Mouse (Mus musculus) lung, embryonic 16.5 days (tissue): ENCODE results near the gene Tbc1d2b. TPM values are rescaled to one million over a fixed set of nuclear protein-coding genes. Genes with fewer than 3 reads are reported as not detected.

Experiments
- ATAC-seq: fragments of 200-750 bp; cut with Nextera tagmentation; 2 replicates; pipeline ENCODE4 v1.8.0; 2017; ENCODE audit warnings: low read depth, mild to moderate bottlenecking, moderate library complexity
- H3K27ac ChIP-seq: fragments of 300-500 bp; sonication (generic); 2 replicates; pipeline ENCODE4 v1.5.1; 2014; ENCODE audit warnings: mild to moderate bottlenecking, control low read depth, low read length
- H3K27me3 ChIP-seq: fragments of 300-500 bp; sonication (generic); 2 replicates; pipeline ENCODE4 v1.6.1; 2014; ENCODE audit warnings: low read depth, low read length, mixed read lengths; ENCODE audit not compliant: control insufficient read depth, insufficient read depth
- H3K36me3 ChIP-seq: fragments of 300-500 bp; sonication (generic); 2 replicates; pipeline ENCODE4 v1.6.1; 2014; ENCODE audit warnings: low read length; ENCODE audit not compliant: control insufficient read depth, insufficient read depth
- H3K4me1 ChIP-seq: fragments of 300-500 bp; sonication (generic); replicated peaks from 2 replicates; pipeline ENCODE4 v1.6.1; 2014; ENCODE audit warnings: low read length, mixed read lengths; ENCODE audit not compliant: control insufficient read depth, insufficient read depth
- H3K4me2 ChIP-seq: fragments of 300-500 bp; sonication (generic); 2 replicates; pipeline ENCODE4 v1.6.1; 2014; ENCODE audit warnings: low read depth, low read length, control low read depth
- H3K4me3 ChIP-seq: fragments of 300-500 bp; sonication (generic); 2 replicates; pipeline ENCODE4 v1.5.1; 2014; ENCODE audit warnings: mild to moderate bottlenecking, low read length, control low read depth
- H3K9ac ChIP-seq: fragments of 300-500 bp; sonication (generic); 2 replicates; pipeline ENCODE4 v1.6.1; 2014; ENCODE audit warnings: low read length, control low read depth
- H3K9me3 ChIP-seq: fragments of 300-500 bp; sonication (generic); 2 replicates; pipeline ENCODE4 v1.6.1; 2016; ENCODE audit warnings: low read length; ENCODE audit not compliant: control insufficient read depth
- WGBS: fragments of 180-500 bp; shearing (Covaris S2); extraction: QIAGEN DNeasy Blood & Tissue Kit; methylation state at CpG from one replicate; pipeline ENCODE4 v1.1.7; 2014; 5-methylcytosine and 5-hydroxymethylcytosine counted together
- polyA plus RNA-seq: library from polyadenylated mRNA; unstranded; fragments of >200 nt; fragmentation: Nextera tagmentation; extraction: Ambion mirVana; gene quantifications from 2 replicates; pipeline ENCODE4 v1.2.1, GENCODE M21; 2015

Tbc1d2b gene
- polyA plus RNA-seq, 1 experiment from 2014 or later, result 20.9 TPM

DNA sequence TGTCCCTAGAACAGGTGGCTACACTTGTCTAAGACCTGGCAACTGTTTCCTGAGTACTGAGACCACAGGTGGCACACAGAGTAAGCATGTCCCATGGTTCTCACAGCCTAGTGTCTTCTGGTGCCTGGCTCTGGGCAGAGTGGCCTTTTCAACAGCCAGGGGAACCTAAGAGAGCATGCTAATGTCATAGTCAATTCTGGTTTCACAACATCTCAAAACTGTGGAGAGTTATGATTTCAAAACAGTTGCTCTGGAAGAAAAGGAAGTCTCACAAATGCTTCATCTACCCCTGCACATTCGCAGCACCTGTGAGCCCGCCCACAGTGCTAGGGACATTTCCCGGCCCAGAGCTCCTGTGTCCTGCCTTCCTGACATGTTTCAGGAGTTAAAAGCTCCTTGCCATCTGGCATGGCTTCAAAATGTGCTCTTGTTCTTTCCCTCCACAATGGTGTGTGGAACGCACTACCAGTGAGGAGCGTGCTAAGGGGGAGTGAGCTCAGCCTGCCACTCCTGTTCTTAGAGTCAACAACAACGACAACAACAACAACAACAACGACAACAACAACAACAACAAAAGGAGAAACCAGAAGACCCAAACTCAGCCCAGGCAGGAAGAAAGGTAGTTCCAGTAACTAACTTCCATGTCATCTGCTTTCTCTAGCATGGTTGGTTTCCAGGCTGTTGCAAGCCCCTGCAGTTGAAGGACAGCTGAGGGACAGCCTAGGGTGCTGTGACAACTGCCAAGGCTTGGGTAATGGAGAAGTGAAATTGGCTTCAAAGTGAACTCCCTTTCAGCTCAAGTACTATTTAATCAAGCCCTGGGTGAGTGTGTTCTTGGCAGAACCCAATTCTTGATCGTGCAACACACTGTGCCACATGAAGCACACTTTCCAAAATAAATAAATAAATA, 37.6 kb downstream of the Tbc1d2b start:
- Histone ChIP-seq H3K9ac (no peak overlapping the region), H3K4me2 (no peak overlapping the region), H3K9me3 (no peaks in the 10 kb centered on the region), H3K4me3 (no peak overlapping the region), H3K36me3 (no peaks in the 10 kb centered on the region), H3K27ac (no peak overlapping the region), H3K27me3 (no peaks in the 10 kb centered on the region), H3K4me1 (peaks cover 5% of the 10 kb centered on the region)
- no peak for ATAC-seq
- WGBS, result 77% methylated on average over 8 of the region's 8 CpGs

DNA sequence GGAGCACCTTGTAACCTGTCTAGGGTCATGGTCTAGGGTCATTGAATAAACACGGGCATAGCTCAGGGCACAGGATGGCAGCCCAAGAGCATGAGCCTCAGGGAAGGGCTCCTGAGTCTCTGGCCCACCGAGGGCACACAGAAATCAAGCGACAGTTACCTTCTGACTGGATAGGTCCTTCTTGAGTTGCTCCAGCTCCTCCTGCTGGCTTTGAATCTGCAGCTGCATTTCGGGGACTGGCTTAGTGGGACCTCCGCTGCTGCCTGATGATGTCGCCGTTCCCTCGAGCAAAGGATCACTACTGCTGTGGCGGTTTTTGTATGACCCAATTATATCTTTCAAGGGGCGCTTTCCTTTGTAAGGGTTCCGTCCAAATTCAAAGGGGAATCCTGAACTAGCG, 43.4 kb downstream of the Tbc1d2b start:
- no peak; the same call in 1 of the 2 replicates for ATAC-seq
- H3K36me3 ChIP-seq, result peaks cover 27% of the 10 kb centered on the region
- no peak overlapping the region for H3K4me3 ChIP-seq
- 0 out of 2 replicates have a peak overlapping the region, but pooled peaks have one; percentile 37 for H3K27ac ChIP-seq
- H3K9me3 ChIP-seq, result no peaks in the 10 kb centered on the region
- H3K4me1 ChIP-seq, result no peaks in the 10 kb centered on the region
- 73% methylated on average over 12 of the region's 12 CpGs for WGBS
- H3K9ac ChIP-seq, result no peak overlapping the region
- H3K27me3 ChIP-seq, result no peaks in the 10 kb centered on the region
- no peak overlapping the region for H3K4me2 ChIP-seq

DNA sequence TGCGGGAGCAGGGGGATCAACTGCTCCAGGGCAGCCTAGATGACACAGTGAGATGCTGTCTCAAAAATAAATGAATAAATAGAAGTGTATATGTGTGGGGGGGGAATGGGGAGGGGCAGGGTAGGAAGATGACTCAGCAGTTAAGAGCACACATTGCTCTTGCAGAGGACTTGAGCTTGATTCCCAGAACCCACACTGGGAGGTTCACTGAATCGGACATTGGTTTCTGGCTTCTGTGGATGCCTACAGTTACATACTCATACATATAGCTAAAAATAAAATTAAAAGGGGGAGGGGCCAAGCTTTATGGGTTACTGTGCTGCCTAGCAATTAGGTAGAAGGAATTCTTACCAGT, 43.9 kb downstream of the Tbc1d2b start:
- no peak overlapping the region for H3K4me2 ChIP-seq
- H3K9me3 ChIP-seq, result no peaks in the 10 kb centered on the region
- H3K9ac ChIP-seq, result no peak overlapping the region
- H3K4me1 ChIP-seq, result no peaks in the 10 kb centered on the region
- 69% methylated on average over 2 of the region's 2 CpGs for WGBS
- 0 out of 2 replicates have a peak, but pooled peaks have one; percentile 8 for ATAC-seq
- peaks cover 28% of the 10 kb centered on the region for H3K36me3 ChIP-seq
- 0 out of 2 replicates have a peak overlapping the region, but pooled peaks have one; percentile 37 for H3K27ac ChIP-seq
- no peak overlapping the region for H3K4me3 ChIP-seq
- no peaks in the 10 kb centered on the region for H3K27me3 ChIP-seq

DNA sequence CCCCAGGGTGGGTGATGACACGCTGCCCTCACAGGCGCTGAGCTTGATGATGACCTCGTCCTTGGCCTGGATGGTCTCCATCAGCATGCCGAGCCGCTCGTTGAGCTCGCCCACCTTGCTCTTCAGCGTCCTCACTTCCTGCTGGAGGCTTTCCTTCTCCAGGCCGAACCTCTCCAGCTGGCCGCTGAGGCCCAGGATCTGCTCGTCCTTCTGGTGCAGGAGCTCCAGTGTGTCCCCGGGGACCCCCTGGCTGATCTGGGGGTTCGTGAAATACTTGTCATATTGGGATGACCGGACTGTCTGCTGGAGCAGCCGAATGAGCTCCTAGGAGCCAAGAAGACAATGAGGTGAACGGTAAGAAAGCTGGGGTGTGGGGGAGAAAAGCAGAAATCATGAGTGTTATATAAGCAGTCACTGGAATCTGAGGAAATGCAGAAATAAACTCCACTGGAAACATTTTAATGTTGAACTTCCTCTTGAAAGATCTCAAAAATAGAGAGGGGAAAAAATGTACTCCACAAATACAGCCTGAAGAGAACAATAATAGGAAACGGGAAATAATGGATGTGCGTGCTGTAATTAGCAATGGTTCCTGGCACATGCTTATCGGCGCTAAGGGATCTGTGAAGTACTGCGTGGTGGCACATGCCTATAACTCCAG, 44.4 kb downstream of the Tbc1d2b start:
- peak; percentile 75 for ATAC-seq
- Histone ChIP-seq H3K27ac (peak overlapping the region; percentile 70), H3K9ac (no peak overlapping the region), H3K27me3 (no peaks in the 10 kb centered on the region), H3K4me3 (no peak overlapping the region), H3K9me3 (no peaks in the 10 kb centered on the region), H3K4me1 (no peaks in the 10 kb centered on the region), H3K4me2 (peak overlapping the region; percentile 21; the same call in 1 of the 2 replicates), H3K36me3 (peaks cover 28% of the 10 kb centered on the region)
- 70% methylated on average over 21 of the region's 21 CpGs for WGBS

DNA sequence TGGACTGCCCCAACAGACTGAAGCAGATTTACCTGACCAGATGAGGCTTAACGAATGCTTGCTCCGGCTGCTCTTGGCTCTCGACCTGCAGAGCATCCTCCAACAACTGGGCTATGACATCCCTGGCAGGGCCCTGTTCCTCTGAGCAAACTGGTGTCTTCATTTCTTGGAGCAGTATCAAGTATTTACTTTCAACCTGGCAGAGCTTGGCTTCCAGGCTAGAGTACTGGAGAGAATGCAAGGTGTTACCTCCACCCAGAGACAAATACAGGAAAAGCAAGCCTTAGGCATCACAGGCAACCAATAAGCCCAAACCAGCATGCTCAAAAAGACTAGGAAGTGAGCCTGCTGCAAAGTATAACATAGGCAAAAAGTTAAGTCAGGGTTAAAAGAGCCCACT, 48.3 kb downstream of the Tbc1d2b start:
- WGBS, result 86% methylated on average over 3 of the region's 3 CpGs
- no peaks in the 10 kb centered on the region for H3K4me1 ChIP-seq
- no peak for ATAC-seq
- H3K9me3 ChIP-seq, result no peaks in the 10 kb centered on the region
- no peak overlapping the region for H3K4me2 ChIP-seq
- H3K4me3 ChIP-seq, result no peak overlapping the region
- peaks cover 45% of the 10 kb centered on the region for H3K36me3 ChIP-seq
- H3K27me3 ChIP-seq, result no peaks in the 10 kb centered on the region
- H3K27ac ChIP-seq, result no peak overlapping the region
- no peak overlapping the region for H3K9ac ChIP-seq

DNA sequence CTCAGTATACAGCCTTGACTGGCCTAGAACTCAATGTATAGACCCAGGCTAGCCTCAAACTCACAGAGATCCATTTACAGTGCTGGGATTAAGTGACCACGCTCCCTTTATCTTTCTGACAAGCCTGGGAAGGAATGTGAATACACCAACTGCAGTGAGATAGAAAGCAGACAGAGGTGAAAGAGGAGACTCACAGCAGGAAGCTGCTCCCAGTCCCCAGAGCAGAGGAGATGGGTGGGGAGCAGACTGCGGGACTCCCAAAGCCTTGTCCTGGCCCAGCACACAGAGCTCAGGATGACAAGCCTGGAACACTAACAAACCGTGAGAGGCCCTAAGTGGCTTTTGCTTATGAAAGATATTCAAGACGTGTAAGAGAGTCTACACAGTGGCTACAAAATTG, 53.1 kb downstream of the Tbc1d2b start:
- H3K36me3 ChIP-seq, result peaks cover 41% of the 10 kb centered on the region
- H3K27ac ChIP-seq, result no peak overlapping the region
- no peak overlapping the region for H3K4me3 ChIP-seq
- H3K4me1 ChIP-seq, result no peaks in the 10 kb centered on the region
- no peak overlapping the region for H3K9ac ChIP-seq
- no peak overlapping the region for H3K4me2 ChIP-seq
- ATAC-seq, result no peak
- 54% methylated on average over 4 of the region's 4 CpGs for WGBS
- H3K27me3 ChIP-seq, result no peaks in the 10 kb centered on the region
- no peaks in the 10 kb centered on the region for H3K9me3 ChIP-seq

DNA sequence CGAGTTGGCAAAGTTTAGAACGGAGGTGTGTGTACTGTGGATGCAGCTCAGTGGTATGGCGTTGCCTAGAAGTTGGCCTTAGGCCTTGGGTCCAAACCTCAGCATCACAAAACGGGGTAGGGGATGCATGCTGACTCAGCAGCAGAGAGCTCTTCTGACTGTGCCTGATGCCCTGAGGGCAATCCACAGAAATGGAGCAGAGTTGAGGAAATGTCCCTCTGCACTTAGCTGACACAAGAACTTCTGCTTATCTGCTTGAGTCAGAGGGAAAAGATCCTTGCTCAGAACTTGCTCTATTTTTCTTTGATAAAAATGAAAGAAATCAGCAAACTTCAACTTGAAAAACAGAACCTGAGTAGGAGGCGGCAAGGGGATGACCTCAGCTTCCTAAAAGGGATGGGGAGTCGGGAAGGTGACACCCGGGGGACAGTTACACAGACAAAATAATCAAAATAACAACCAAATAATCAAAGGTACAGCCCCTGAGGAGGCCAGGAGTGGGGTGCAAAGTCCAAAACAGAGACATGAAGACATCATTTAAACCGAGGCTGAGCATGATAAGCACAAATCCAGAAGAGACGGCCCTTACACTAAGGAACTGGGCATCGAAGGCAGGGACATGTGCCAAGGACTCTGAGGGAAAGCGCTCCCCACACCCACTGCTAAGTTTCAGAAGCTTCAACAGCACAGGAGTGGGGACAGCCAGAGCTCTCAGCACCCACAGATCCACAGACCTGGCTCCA, 54.2 kb downstream of the Tbc1d2b start:
- peaks cover 37% of the 10 kb centered on the region for H3K36me3 ChIP-seq
- WGBS, result 79% methylated on average over 11 of the region's 11 CpGs

DNA sequence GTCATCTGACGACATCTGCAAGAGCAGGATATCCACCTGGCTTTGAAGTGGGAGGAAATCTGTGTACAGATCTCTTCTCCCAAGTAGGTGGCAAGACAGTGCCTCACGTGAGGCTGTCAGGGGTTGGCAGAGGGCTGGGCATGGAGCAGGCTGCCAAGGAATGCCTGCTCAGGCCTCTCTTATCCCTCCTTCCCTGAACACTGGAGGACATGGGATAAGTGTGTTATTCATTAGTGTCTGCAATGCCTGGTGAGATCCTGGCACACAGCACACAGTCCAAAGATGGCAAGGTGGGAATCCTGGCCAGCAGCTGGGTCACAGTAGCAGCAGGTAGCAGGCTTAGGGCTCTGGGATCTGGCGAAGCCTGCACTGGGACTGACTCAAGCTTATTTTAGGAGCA, 57.5 kb downstream of the Tbc1d2b start:
- no peak overlapping the region for H3K4me3 ChIP-seq
- 69% methylated on average over 3 of the region's 3 CpGs for WGBS
- no peaks in the 10 kb centered on the region for H3K4me1 ChIP-seq
- no peak overlapping the region for H3K27ac ChIP-seq
- H3K4me2 ChIP-seq, result no peak overlapping the region
- H3K27me3 ChIP-seq, result no peaks in the 10 kb centered on the region
- H3K9ac ChIP-seq, result no peak overlapping the region
- H3K9me3 ChIP-seq, result no peaks in the 10 kb centered on the region
- no peak for ATAC-seq
- H3K36me3 ChIP-seq, result peaks cover 36% of the 10 kb centered on the region

More for the DNA sequence above, 54.2 kb downstream of the Tbc1d2b start:
- no peak overlapping the region for H3K4me2 ChIP-seq
- H3K27ac ChIP-seq, result no peak overlapping the region
- no peaks in the 10 kb centered on the region for H3K4me1 ChIP-seq
- no peaks in the 10 kb centered on the region for H3K9me3 ChIP-seq
- no peak for ATAC-seq
- H3K4me3 ChIP-seq, result no peak overlapping the region
- H3K27me3 ChIP-seq, result no peaks in the 10 kb centered on the region
- no peak overlapping the region for H3K9ac ChIP-seq

DNA sequence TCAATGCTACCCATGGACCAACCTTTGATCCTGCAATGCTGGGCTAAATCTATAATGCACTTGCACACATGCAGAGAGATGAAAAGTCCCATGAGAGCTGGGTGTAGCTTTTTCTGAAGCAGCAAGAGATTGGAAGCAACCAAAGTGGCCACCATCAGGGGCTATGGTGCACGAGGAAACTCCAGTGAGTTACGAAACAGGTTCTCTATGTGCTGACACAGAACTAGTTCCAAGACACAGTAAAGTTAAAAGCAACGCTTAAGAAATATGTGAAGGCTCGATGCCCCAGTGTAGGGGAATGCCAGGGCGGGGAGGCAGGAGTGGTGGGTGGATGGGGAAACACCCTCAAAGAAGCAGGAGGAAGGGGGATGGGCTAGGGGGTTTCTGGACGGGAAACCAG, 61.9 kb downstream of the Tbc1d2b start:
- H3K9me3 ChIP-seq, result no peaks in the 10 kb centered on the region
- no peaks in the 10 kb centered on the region for H3K27me3 ChIP-seq
- no peak overlapping the region for H3K27ac ChIP-seq
- no peak overlapping the region for H3K9ac ChIP-seq
- H3K36me3 ChIP-seq, result peaks cover 37% of the 10 kb centered on the region
- WGBS, result 70% methylated on average over 6 of the region's 6 CpGs
- no peaks in the 10 kb centered on the region for H3K4me1 ChIP-seq
- no peak overlapping the region for H3K4me2 ChIP-seq
- no peak overlapping the region for H3K4me3 ChIP-seq
- no peak for ATAC-seq
